Mouse (Mus musculus) heart, adult 18-20 months (tissue): ENCODE measurements around the gene Cbwd1. TPM values are rescaled to one million over a fixed set of nuclear protein-coding genes. Genes with fewer than 3 reads are reported as not detected.
A peak's percentile ranks its signal among the peaks of the same experiment; 100 is the strongest.

Experiments used
- DNase-seq, 2 experiments: peaks; one replicate each; pipeline ENCODE4 v3.0.0; 2021 to 2022; ENCODE audit warnings: mixed read lengths in 1 of 2
- total RNA-seq, 2 experiments: library from RNA; stranded (reverse); gene quantifications; 2 replicates each; pipeline ENCODE4 v1.2.3; 2021

The Cbwd1 gene
- total RNA-seq, 2 experiments from 2014 or later, result 11.9 to 13.2 TPM

- DNase-seq, result no peak
These were observed 17.7 kb upstream of the Cbwd1 start for GRCm38 (mm10) chr19:24978852-24979842.

GRCm38 (mm10) chr19:24977991-24978390 is 16.6 kb upstream of the Cbwd1 start:
- DNase-seq, result no peak

- DNase-seq, result no peak
These were observed 11.4 kb upstream of the Cbwd1 start for GRCm38 (mm10) chr19:24972701-24973390.

GRCm38 (mm10) chr19:24971307-24971706 is 9.9 kb upstream of the Cbwd1 start:
- peak in 1 of 2 experiments; percentile 22 for DNase-seq

GRCm38 (mm10) chr19:24966941-24967340 is 5.5 kb upstream of the Cbwd1 start:
- DNase-seq, result no peak

- no peak for DNase-seq
These were observed 4.8 kb upstream of the Cbwd1 start for GRCm38 (mm10) chr19:24966203-24966602.

GRCm38 (mm10) chr19:24958531-24958930 is 2.9 kb downstream of the Cbwd1 start:
- peak; percentile 26 to 67 for DNase-seq

GRCm38 (mm10) chr19:24945521-24946262 is 15.7 kb downstream of the Cbwd1 start:
- DNase-seq, result no peak

GRCm38 (mm10) chr19:24937084-24937483 is 24.3 kb downstream of the Cbwd1 start:
- DNase-seq, result peak in 1 of 2 experiments; percentile 12

GRCm38 (mm10) chr19:24929041-24929440 is 32.4 kb downstream of the Cbwd1 start:
- no peak for DNase-seq

- no peak for DNase-seq
These were observed 40.5 kb downstream of the Cbwd1 start for GRCm38 (mm10) chr19:24920866-24921265.

- DNase-seq, result no peak
These were observed 52.8 kb downstream of the Cbwd1 start for GRCm38 (mm10) chr19:24908385-24909155.

- no peak for DNase-seq
These were observed 53.8 kb downstream of the Cbwd1 start for GRCm38 (mm10) chr19:24907655-24908054.

- no peak for DNase-seq
These were observed 58.6 kb downstream of the Cbwd1 start for GRCm38 (mm10) chr19:24902821-24903220.

- no peak for DNase-seq
These were observed 59.2 kb downstream of the Cbwd1 start for GRCm38 (mm10) chr19:24902256-24902655.

- DNase-seq, result no peak
These were observed 59.7 kb downstream of the Cbwd1 start for GRCm38 (mm10) chr19:24901666-24902065.

- no peak for DNase-seq
These were observed 60.7 kb downstream of the Cbwd1 start, which contains the start of gene Foxd4 for GRCm38 (mm10) chr19:24900581-24901220. Foxd4 (minus strand) TSS chr19:24901197.

- peak in 1 of 2 experiments; percentile 29 for DNase-seq
These were observed 61.5 kb downstream of the Cbwd1 start for GRCm38 (mm10) chr19:24899578-24900544.

GRCm38 (mm10) chr19:24898737-24899577 is 62.5 kb downstream of the Cbwd1 start:
- peak in 1 of 2 experiments; percentile 32 for DNase-seq
